Mouse (Mus musculus): ENCODE data around the gene Wdr18. TPM values are rescaled to one million over a fixed set of nuclear protein-coding genes. Genes with fewer than 3 reads are reported as not detected.

Gene Wdr18
- polyA plus RNA-seq, 1 experiment: 63.2 TPM

DNA sequence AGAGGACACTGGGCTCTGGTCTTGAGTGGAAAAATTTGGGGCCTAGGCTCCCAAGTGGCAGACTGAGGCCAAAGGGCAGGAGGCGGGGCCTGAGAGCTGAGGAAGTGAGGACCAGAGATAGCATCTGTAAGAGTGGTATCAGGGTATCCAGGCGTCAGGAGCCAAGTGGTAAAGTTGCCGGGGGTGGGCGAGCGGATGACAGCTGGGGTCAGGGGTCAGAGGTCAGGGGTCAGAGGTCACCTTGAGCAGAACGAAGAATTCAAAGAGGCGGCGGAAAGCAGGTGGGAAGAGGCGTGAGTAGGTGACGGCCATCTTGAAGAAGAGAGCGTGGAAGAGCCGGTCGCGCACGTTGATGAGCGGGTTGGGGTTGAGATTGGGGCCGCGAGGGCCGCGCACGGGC, 23.7 kb downstream of the Wdr18 start:
- Histone ChIP-seq H3K4me3 (ENCODE audit: insufficient read depth, low read length) (peak overlapping the region; percentile 89), H3K4me1 (ENCODE audit: control insufficient read depth, insufficient read depth, low read length) (peaks cover 5% of the 10 kb centered on the region), H3K27ac (ENCODE audit: insufficient read depth, low read length) (no peak overlapping the region; the same call in 1 of the 2 replicates)
- TF ChIP-seq POLR2A (IDR thresholded peaks at IDR 0.05; ENCODE audit: extremely low read depth, insufficient read depth, low read length) (no peak), CTCF (IDR thresholded peaks at IDR 0.05; ENCODE audit: extremely low read depth, insufficient read depth, low read length) (no peak)

DNA sequence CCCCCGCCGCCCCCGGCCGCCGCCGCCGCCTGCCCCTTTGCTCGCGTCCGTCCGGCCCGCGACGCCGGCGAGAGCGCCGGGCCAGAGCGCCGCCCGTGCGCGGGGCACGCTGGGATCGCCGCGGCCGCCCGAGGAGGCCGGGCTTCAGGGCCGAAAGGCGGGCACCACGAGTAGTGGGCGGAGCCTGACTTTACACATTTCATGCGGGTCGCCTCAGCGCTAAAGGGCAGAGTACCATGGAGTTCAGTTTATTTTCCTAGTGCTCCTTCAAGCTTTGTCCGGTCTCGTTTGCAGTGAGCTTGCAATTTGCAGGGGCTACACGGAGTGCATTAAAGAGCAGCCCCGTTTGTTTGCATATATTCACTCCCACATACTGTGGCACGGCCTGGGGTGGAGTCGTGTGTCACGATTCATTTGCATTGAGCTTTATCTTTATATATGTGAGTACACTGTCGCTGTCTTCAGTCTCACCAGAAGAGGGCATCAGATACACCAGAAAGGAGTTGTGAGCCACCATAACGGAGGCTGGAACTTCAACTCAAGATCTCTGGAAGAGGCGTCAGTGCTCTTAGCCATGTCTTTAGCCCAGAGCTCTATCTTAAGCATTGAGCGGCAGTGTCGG, 24.4 kb downstream of the Wdr18 start, which contains the start of gene Tmem259:
Tmem259 (minus strand) TSS at position 136 of the 622 bp plus-strand sequence.
- Histone ChIP-seq H3K4me3 (ENCODE audit: insufficient read depth, low read length) (peak within 1 kb of the TSS; percentile 89), H3K4me1 (ENCODE audit: control insufficient read depth, insufficient read depth, low read length) (peaks cover 5% of the 10 kb centered on the region)
- TF ChIP-seq CTCF (IDR thresholded peaks at IDR 0.05; ENCODE audit: extremely low read depth, insufficient read depth, low read length) (peak; percentile 59; the same call in 1 of the 2 replicates), POLR2A (IDR thresholded peaks at IDR 0.05; ENCODE audit: extremely low read depth, insufficient read depth, low read length) (peak; percentile 34; the same call in 1 of the 2 replicates)

DNA sequence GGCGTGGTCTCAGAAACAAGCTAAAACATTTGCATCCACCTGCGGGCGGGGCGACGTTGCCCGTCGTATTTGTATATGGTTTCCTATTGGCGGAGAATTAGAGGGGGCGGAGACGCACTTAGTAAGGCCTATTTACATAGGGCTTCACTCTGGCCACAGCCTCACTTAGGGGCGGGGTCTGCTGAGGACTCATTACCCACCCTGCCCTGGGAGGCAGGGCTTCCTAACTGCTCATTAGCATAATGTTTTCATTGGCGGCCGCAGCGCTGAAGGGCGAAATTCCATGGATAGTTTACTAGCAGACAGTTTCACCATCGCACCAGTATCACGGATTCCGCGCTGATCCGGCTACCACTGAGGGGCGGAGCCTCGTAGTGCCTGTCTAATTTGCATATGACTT, 24.9 kb downstream of the Wdr18 start:
- peak overlapping the region; percentile 37 for H3K27ac ChIP-seq (ENCODE audit: insufficient read depth, low read length)
- H3K4me1 ChIP-seq (ENCODE audit: control insufficient read depth, insufficient read depth, low read length): peaks cover 5% of the 10 kb centered on the region
- H3K4me3 ChIP-seq (ENCODE audit: insufficient read depth, low read length): peak overlapping the region; percentile 89
- TF ChIP-seq CTCF (IDR thresholded peaks at IDR 0.05; ENCODE audit: extremely low read depth, insufficient read depth, low read length) (no peak), POLR2A (IDR thresholded peaks at IDR 0.05; ENCODE audit: extremely low read depth, insufficient read depth, low read length) (peak; percentile 52; the same call in 1 of the 2 replicates)

More for the DNA sequence above, 24.4 kb downstream of the Wdr18 start, which contains the start of gene Tmem259:
- H3K27ac ChIP-seq (ENCODE audit: insufficient read depth, low read length): peak within 1 kb of the TSS; percentile 37

DNA sequence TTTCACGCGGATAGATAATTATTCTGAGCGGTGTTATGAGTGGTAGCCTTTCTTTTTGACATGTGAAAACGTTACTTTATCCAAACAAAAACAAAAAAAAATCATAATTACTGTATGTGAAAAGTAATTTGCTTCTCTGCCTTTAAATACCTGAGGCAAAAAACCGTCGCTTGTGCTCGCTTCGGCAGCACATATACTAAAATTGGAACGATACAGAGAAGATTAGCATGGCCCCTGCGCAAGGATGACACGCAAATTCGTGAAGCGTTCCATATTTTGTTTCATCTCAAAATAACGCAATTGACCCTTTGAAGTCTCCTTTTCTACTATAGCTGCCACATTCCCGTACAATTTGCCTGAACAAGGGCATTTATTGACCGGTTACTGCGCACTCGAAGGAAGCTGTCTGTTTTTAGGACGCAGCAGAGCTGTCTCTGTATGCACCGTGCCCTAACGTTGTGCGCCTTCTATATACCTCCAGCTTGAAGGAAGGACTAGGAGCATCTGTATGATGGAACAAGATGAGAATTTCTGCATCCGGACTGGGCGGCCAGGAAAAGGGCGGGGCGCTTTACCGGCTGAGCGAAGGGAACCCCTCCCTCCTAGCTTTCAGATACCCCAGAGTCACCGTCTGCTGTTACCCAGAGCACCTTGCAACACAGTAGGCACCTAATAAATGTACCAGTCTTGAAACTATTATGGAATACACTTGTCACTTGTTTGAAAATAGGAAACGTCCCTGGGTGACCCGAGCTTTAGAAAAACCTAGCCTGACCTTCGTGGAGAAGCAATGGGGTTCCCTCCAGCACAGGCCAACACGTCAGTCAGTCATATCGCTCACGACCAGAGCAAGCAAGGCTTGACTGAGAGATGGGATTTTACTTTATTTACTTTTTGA, 25.6 kb downstream of the Wdr18 start:
- Histone ChIP-seq H3K27ac (ENCODE audit: insufficient read depth, low read length) (peak overlapping the region; percentile 83), H3K4me3 (ENCODE audit: insufficient read depth, low read length) (peak overlapping the region; percentile 89), H3K4me1 (ENCODE audit: control insufficient read depth, insufficient read depth, low read length) (peaks cover 5% of the 10 kb centered on the region)
- peak; percentile 27; the same call in 1 of the 2 replicates for TF ChIP-seq POLR2A (IDR thresholded peaks at IDR 0.05; ENCODE audit: extremely low read depth, insufficient read depth, low read length)
- no peak for TF ChIP-seq CTCF (IDR thresholded peaks at IDR 0.05; ENCODE audit: extremely low read depth, insufficient read depth, low read length)

DNA sequence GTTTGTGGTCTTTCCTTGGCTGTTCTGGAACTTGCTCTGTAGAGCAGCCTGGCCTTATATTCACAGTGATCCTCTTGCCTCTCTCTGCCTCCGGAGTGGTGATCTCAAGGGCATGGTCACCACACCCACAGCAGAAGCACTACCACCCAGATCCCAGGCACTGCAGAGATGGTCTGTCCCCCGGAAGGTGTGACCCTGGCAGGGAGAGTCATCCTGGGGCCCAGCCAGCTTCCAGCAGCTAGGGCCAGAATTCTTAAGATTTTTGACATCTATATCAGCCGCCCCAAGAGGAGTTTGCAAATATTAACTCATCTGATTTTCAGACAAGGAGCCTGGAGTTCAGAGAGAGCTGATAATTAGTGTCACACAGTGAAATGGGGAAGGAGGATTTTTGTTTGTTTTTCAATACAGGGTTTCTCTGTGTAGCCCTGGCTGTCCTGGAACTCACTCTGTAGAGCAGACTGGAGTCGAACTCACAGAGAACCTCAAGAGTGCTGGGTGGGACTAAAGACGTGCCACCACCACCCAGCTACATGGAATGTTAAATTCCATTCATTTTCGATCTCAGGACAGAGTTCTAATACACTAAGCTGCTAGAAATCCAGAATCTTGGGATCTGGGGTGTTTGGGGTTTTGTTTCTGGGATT, 26.4 kb downstream of the Wdr18 start:
- TF ChIP-seq POLR2A (IDR thresholded peaks at IDR 0.05; ENCODE audit: extremely low read depth, insufficient read depth, low read length): no peak
- no peak for TF ChIP-seq CTCF (IDR thresholded peaks at IDR 0.05; ENCODE audit: extremely low read depth, insufficient read depth, low read length)
- Histone ChIP-seq H3K4me1 (ENCODE audit: control insufficient read depth, insufficient read depth, low read length) (peaks cover 5% of the 10 kb centered on the region), H3K4me3 (ENCODE audit: insufficient read depth, low read length) (peak overlapping the region; percentile 89), H3K27ac (ENCODE audit: insufficient read depth, low read length) (peak overlapping the region; percentile 83)

DNA sequence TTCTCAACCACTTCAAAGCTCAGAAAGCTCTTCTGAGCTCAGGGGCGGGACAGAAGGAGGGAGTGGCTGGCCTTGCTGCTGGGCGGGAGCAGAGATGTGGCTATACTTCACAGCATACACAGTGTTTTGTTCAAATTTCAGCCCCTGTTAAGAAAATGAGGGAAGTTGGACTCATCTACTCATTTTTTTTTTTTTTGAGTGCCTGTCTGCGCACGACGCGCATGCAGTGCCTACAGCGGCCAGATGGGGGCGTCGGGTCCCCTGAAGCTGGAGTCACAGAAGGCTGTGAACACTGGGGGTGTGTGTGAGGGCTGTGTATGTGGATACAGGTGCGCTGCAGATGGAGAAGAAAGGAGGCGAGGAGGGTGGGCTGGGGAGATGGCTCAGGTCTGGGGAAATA, 27.0 kb downstream of the Wdr18 start:
- Histone ChIP-seq H3K27ac (ENCODE audit: insufficient read depth, low read length) (no peak overlapping the region), H3K4me1 (ENCODE audit: control insufficient read depth, insufficient read depth, low read length) (peaks cover 5% of the 10 kb centered on the region), H3K4me3 (ENCODE audit: insufficient read depth, low read length) (no peak overlapping the region)
- TF ChIP-seq POLR2A (IDR thresholded peaks at IDR 0.05; ENCODE audit: extremely low read depth, insufficient read depth, low read length) (no peak), CTCF (IDR thresholded peaks at IDR 0.05; ENCODE audit: extremely low read depth, insufficient read depth, low read length) (peak; percentile 67)

DNA sequence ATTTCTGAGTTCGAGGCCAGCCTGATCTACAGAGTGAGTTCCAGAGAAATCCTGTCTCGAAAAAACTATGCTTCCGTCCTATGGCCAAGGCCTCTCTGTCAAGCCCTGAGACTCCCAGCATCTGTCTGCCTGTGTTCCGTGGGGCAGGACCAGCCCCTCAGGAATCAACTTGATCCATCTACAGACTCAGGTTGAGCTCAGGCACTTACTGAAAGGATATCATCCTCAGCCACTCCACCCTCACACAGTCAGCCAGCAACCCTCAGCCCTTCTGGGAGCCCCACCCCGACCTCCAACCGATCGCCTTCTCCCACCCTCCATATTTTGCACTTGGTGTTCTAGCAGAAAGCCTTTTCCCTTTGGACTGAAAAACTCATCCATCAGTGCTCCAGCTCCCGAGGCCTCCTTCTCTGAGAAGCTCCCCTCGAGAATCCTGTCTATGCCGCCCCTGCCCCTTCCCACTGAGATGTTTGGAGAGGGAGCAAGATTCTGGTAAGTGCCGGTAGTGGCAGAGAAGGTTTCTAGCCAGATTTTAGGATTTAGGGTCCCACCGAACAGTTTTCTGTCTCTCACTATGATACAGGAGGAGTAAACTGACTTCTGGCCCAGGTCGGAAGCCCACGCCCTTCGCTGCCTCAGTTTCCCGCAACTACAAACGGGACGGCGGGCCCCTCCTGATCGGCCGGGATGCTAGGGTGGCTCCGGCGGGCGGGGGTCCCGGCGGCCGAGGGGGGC, 28.0 kb downstream of the Wdr18 start:
- H3K4me1 ChIP-seq (ENCODE audit: control insufficient read depth, insufficient read depth, low read length): peaks cover 3% of the 10 kb centered on the region; the same call in 1 of the 2 replicates
- peak overlapping the region; percentile 13; the same call in 1 of the 2 replicates for H3K4me3 ChIP-seq (ENCODE audit: insufficient read depth, low read length)
- H3K27ac ChIP-seq (ENCODE audit: insufficient read depth, low read length): no peak overlapping the region; the same call in 1 of the 2 replicates
- no peak for TF ChIP-seq POLR2A (IDR thresholded peaks at IDR 0.05; ENCODE audit: extremely low read depth, insufficient read depth, low read length)
- TF ChIP-seq CTCF (IDR thresholded peaks at IDR 0.05; ENCODE audit: extremely low read depth, insufficient read depth, low read length): no peak

DNA sequence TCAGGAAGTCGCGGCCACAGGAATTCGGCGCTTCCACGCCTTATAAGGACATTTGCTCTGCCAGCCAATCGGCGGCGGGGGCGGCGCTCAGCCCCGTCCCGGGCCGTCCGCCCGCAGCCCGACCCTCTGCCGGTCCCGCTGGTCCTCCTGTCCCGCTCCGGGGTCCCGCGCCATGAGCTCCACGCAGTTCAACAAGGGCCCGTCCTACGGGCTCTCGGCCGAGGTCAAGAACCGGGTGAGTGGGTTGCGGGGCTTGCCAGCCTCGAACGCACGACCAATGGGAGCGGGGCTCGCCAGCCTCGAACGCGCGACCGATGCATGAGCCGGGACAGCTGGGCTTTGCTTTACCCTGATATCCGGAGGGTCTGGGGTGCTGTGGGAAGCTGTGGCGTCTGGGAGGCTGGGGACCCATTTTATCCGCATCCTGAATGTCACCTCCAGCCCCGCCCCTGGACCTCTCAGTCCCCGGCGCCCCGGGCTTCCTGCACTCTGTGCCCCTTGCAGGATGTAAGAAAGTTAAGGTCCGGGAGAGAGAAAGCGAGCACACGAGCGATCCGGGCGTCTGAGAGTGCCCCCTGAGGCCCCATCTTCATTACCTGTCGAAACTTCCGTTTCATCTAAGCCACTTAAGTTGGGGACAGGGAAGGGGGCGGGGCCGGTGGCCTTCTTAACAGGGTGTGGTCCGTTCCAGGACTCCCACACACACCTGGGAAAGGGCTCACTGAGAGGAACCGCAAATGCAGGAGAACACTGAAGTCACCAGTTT, 28.7 kb downstream of the Wdr18 start, which contains the start of gene Cnn2:
Cnn2 (plus strand) TSS at position 79 of the 766 bp plus-strand sequence.
- Histone ChIP-seq H3K4me3 (ENCODE audit: insufficient read depth, low read length) (peak within 1 kb of the TSS; percentile 13; the same call in 1 of the 2 replicates), H3K27ac (ENCODE audit: insufficient read depth, low read length) (no peak within 1 kb of the TSS; the same call in 1 of the 2 replicates), H3K4me1 (ENCODE audit: control insufficient read depth, insufficient read depth, low read length) (peaks cover 3% of the 10 kb centered on the region; the same call in 1 of the 2 replicates)
- TF ChIP-seq CTCF (IDR thresholded peaks at IDR 0.05; ENCODE audit: extremely low read depth, insufficient read depth, low read length) (no peak), POLR2A (IDR thresholded peaks at IDR 0.05; ENCODE audit: extremely low read depth, insufficient read depth, low read length) (no peak)

Data from cortical plate, adult 2 months (tissue).